Mouse (Mus musculus) left cerebral cortex, adult 6 months (tissue): Measurements from ENCODE around the gene Tmem175. TPM values are rescaled to one million over a fixed set of nuclear protein-coding genes. Genes with fewer than 3 reads are reported as not detected.

Experiments
- long read RNA-seq, 2 experiments: library from polyadenylated mRNA; unstranded; transcript quantifications; one replicate each; pipeline ENCODE4 v2.0.0; 2019 to 2020
- polyA plus RNA-seq: library from polyadenylated mRNA; unstranded; fragments of <200 nt; fragmentation: Nextera tagmentation; gene quantifications from 2 replicates; pipeline ENCODE4 v1.2.3, GENCODE M21; 2021

Tmem175 gene
- polyA plus RNA-seq = 39.3 and 41.3 TPM in 2 replicates
- long read RNA-seq, experiment 1, transcript Tmem175-201 (11 exons, 3,956 nt) = major isoform, 38 of 125 reads
- long read RNA-seq, experiment 1, transcript Tmem175-203 (11 exons, 1,811 nt) = minor isoform, 14 of 125 reads
- long read RNA-seq, experiment 1, partial matches to known transcripts = 26 of 125 reads
- long read RNA-seq, experiment 1, other reads (novel, unspliced or antisense) = 43 of 125 reads
- long read RNA-seq, experiment 2, transcript Tmem175-203 (11 exons, 1,811 nt) = major isoform, 5 of 25 reads
- long read RNA-seq, experiment 2, partial matches to known transcripts = 7 of 25 reads
- long read RNA-seq, experiment 2, other reads (novel, unspliced or antisense) = 10 of 25 reads

DNA sequence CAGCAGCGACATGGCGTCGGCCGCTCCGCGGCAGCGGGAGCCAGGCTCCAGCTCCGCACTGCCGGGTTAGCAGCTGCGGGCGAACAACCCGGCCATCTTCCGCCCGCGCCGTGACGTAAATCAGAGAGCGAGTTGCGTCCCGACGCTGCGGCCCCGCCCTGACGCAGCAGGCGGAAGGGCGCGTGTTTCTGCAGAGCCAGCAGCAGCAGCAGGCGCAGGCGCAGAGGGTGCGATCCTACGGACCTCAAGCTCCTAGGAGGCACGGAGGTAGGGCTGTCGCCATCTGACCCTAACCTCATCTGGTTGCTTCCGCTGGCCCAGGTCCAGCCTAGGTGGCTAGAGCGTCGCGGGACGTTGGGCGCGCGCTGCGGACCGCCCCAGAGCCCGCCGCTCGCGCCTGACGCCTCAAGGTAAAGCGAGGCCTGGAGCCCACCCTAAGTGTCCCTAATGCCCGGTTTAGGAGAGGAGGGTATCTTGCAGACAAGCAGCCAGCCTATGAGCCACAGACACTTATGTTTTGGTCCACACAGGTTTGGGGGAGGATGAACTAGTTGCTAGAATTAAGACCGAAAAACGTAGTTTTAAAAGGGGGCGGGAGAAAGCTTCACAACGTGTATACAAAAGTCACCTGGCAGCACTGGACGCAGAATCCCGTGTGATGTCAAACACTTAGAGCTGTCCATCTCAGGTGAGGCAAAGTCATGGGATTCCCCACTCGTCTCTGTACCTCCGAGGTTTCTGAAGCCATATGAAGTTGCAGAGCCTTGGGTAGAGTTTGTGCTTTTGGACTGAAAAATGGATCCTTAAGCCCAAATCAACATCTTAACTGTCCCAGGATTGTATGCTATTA lies at the start of gene Tmem175, which contains the start of gene Gak:
Tmem175 (plus strand) TSS at position 137 of the 850 bp plus-strand sequence.
Gak (minus strand) TSS at position 122 of the 850 bp plus-strand sequence.

DNA sequence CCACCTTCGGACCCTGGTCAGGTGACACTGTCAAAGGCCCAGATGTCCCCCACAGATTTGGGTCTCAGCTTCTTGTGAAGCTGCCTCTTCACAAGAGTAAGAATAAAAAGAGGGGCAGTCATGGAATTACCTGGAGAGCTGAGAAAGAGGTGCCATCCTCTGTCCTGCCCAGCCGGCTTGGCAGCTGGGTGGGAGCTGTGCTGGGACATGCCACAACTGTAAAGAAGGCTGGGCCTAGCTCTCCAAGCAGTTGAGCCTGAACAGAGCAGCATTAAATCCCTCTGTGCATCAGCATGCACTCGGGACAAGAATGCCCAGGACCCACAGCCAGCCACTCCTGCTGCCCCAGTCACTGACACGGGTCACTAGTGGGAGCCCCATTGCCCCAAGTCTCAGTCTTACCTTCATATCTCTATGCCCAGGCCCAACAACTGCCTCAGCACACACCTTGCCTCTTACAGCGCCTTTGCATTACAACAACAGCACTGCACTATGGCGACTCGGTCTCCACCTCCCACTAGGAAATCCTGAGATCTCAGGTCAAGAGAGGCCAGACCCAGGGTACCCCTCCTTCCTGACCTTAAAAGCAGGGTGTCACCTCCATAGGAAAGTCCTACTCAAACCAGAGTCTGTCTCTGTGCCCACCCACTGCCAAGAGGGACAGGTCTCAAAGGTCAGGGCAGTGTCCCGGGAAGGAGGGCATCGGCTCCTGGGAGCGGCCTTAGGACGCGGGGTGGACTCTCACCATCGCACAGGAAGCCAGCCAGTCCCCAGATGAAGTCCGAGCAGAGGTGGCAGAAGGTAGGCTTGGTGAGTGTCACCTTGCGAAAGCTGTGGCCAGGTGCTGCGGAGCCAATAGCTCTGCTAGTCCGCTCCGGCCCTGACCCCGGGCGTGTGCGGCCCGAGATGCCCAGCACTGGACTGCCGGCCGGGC lies 30.4 kb downstream of the Tmem175 start, which contains the start of gene Idua:
Idua (plus strand) TSS at position 634 of the 934 bp plus-strand sequence.

DNA sequence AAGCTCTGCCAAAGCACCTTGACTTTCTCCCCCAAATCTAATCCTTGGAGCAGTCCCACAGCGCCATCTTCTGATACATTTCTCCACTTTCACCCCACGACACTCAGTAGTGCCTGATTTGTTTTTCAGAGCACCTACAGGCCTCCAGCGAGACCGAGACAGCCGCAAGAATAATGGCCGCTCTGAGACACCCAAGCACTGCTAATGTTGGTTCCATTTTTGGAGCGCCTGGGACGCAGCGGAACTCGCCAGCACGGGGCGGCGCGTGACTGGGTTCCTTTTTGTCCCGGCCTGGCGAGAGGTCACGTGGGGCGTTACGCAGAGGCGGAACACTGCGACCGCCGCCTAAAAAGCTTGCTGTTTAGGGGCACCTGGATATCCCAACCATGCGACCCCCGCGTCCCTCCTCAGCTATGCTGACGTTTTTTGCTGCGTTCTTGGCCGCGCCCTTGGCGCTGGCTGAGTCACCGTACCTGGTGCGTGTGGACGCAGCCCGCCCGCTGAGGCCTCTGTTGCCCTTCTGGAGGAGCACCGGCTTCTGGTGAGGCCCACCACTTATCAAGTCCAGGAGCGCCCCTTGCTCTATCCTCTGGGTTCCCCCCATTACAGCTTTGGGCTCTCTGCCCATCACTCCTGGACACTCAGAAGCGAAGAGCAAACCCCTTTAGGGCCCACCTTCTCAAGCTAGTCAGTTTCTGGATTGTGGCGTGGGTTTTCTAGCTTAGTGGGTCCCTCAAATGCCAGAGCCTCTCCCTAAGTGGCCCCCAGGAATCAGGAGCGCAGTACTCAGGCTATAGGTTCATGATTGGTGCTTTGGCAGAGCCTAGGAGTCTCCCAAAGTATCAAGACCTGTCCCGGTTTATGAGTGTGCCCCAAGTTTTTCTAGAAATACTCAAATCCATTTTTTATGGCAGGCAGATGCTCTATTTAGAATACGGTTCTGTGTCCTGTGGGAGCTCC lies 39.7 kb downstream of the Tmem175 start, which contains the start of gene Dgkq:
Dgkq (minus strand) TSS at position 696 of the 960 bp plus-strand sequence.

DNA sequence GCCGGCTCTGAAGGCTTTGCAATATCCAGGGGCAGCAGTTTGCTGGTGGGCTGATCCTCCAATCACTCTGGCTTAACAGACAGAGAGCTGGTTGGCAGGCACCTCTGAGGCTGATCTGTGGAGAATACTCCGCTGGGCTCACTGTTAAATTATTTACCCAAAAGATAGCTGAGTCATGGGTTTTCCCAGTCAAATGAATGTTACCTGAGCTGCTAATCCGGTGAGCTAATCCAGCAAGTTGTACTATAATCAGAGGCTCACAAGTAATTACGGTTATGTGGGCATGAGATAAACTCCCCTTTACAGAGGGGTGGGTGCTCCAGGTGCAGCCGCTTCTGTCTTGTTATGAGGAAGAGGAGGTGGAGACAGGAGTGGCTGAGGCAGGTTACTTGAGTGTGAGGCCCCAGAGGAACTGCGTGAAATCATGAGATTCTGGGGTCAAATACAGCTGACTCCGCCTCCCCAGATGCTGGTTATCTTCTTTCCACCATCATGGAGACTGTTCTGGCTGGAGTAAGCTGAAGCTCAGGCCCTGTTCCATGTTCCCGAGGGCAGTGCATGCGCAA lies 45.8 kb downstream of the Tmem175 start, which contains the start of gene Slc26a1:
Slc26a1 (minus strand) TSS at position 319 of the 566 bp plus-strand sequence.

DNA sequence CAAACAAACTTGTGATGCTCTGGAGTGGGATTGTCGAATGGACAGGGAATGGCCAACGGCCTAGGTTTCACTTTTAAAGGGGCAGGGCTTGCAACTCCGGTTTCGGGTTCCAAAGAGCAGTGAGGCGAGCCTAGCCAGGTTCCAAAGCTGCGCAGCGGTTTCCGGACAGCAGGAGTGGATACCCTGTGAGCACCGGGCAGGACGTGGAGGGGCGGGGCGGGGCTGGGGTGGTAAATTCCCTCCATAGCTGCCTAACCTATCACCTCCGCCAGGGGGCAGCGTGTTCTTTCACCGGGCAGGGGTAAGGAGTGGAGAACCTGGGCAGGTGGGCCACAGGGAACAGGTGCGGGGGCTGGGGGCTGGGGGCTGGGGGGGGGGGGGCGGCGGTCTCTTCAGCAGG lies 62.7 kb downstream of the Tmem175 start, which contains the start of gene Fgfrl1:
Fgfrl1 (plus strand) TSS at position 112 of the 400 bp plus-strand sequence.

Other genes starting within 250 kb of the Tmem175 start
- gene Pde6b, start 241.4 kb upstream of the Tmem175 start, polyA plus RNA-seq = 0.04 TPM in 1 of 2 replicates, not detected in the other
- gene Atp5k, start 195.3 kb upstream of the Tmem175 start, polyA plus RNA-seq = 1,757 and 2,023 TPM in 2 replicates
- gene Mfsd7a, start 180.9 kb upstream of the Tmem175 start, polyA plus RNA-seq = 0.15 and 0.31 TPM in 2 replicates
- 4.8 and 14.2 TPM in 2 replicates for gene Pcgf3, start 168.5 kb upstream of the Tmem175 start, polyA plus RNA-seq
- 245 and 495 TPM in 2 replicates for gene Cplx1, start 79.7 kb upstream of the Tmem175 start, polyA plus RNA-seq
- gene Gak, start within 50 bp of the Tmem175 start, polyA plus RNA-seq = 28.3 and 58.4 TPM in 2 replicates
- 9.7 and 10.1 TPM in 2 replicates for gene Idua, start 30.6 kb downstream of the Tmem175 start, polyA plus RNA-seq
- 4.0 and 4.8 TPM in 2 replicates for gene Dgkq, start 39.9 kb downstream of the Tmem175 start, polyA plus RNA-seq
- 0.74 and 0.97 TPM in 2 replicates for gene Slc26a1, start 45.8 kb downstream of the Tmem175 start, polyA plus RNA-seq
- 3.9 and 4.5 TPM in 2 replicates for gene Fgfrl1, start 62.6 kb downstream of the Tmem175 start, polyA plus RNA-seq
- gene Rnf212, start 145.2 kb downstream of the Tmem175 start, polyA plus RNA-seq = not detected in 2 replicates
- gene Tmed11, start 165.6 kb downstream of the Tmem175 start, polyA plus RNA-seq = not detected in 2 replicates
- gene Vmn2r8, start 179.1 kb downstream of the Tmem175 start, polyA plus RNA-seq = not detected in 2 replicates
- not detected in 2 replicates for gene Vmn2r9, start 222.8 kb downstream of the Tmem175 start, polyA plus RNA-seq